Mouse (Mus musculus): ENCODE results near the gene Rnf121.

DNA sequence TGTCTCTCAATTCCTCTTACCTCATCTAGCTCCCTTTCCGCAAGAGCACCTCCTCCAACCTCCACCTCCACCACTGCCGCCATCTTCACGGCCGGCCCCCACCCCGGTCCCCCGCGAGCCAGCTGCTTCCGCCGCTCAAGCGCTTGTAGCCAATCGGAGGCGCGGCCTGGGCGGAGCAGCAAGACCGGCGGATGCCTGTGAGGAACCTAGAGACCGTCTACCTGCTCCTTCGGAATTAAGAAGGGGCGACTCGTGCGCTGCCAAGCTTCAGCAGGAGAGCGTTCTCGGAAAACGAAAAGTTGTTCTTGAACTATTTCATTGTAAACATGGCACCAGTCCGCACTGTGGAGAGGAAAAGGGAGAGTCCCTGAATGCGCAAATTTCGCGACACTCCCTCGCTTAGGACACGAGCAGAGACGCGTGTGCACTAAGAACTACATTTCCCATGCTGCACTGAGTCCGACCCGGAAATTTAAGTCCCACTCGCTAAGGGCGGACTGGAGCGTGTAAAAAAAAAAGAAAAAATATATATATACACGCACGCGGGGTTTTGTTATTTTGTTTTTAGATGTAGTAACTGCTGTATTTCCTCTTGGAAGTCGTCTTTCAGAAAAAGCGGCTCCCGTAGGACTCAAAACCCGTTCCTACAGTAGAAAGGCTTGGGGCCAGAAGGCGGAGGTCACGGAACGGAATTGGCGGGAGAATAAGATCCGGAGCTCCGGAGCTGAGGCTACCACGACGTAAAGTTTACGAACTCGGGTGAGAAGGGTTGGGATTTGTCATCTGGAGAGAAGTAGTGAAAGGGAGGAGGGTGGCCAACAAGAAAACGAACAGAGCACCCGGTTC is at the start of gene Rnf121, which contains the start of the genes Xndc1 and Xntrpc:
- TF ChIP-seq POLR2A (IDR thresholded peaks at IDR 0.05; ENCODE audit: insufficient read depth, low read depth, low read length) (peak; percentile 80; the same call in 1 of the 2 replicates), CTCF (IDR thresholded peaks at IDR 0.05; ENCODE audit: insufficient read depth, low read depth, low read length) (no peak)
